Mouse (Mus musculus): Measurements from ENCODE around the gene Ceacam1.
"Not testable (repeated sequence)": the region's sequence is repeated elsewhere in the genome, so short reads cannot be mapped to it uniquely, and the experiment has no call there.

Ceacam1 gene

DNA sequence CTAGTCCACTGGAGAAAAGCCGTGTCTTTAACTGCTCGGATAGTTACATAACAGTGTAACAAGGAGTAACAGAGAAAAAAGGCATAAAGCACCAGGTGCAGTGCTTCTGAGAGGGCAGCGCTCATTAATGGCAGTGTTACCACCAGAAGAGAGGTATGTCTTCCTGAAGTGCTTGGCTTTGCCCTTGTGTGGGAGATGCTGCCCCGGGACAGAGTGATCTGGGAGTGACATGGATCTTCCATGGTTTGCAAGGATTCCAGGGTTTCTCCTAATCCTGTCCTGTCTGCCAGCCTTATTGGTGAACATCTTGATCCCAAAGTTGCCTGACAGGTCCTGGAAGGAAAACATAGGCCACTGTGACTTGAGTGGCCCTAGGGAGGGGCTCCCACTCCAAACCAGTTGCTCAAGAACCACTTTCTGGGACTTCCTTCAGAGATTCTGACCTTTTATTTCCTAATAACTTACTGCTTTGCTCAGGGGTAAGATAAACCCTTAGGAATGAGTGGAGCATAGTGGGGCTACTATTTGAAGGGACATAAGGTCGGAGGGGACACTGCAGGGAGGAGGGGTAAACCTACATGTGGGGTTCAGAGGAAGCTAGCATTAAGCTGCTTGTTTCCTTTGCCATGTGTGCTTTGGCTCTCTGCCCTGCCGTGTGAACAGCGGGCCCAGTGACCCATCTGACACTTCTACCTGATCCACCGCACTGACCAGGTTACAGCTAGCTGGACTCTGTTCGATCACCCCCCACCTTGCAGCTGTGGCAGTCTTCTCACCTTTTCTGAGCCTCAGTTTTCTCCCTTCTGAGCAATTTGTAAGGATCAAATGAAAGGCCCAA is 37.2 kb downstream of the Ceacam1 start:
- DNase-seq = no peak

DNA sequence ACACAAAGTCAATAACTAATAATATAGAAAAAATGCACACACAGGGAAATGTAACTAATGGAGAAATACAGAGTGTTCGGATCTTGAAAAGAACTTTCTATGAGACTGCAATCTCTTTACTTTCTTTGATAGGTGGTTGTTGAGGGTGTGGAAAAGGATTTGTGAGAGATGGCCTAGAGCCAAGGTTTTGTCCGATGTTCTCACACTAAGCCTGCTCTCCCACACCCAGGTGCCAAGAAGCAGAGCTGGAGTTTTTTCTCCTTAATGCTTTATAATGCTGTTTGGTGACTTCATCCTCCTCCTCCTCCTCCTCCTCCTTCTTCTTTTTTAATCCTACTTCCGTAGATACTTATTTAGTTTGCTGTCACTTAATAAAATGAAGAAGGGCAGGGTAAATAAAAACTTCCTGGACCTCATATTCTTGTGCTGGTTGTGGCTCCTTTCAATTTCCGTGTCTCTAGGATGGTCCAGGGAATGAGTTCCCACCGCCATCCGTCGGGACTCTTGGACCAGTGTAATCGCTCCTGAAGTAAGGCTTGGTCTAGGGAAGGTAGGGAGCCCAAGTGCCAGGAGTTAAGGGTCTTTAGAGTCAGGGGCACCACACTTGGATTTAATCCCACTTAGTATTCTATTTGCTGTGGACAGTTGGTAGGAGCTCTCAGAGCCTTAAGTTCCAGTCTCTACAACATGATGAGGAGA is 38.1 kb downstream of the Ceacam1 start:
- DNase-seq = no peak

DNA sequence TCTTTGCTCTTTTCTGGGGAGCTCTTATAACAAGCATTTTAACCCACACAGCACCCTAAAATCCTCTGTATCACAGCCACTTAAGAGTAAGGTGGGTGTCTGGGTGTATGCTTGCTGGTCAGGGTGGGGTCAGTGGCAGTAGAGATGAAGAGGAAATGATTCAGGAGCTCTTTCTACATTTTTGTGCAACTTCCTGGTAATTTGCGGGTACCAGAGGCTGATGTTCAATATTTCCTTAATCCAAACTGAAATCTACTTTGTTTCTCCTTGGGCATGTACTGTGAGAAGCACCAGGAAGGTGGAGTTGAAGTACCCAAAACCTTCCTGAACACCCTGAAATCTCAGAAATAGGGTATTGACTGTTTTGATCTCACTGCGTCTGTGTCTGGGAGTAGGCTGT is 40.7 kb downstream of the Ceacam1 start:
- DNase-seq = no peak

DNA sequence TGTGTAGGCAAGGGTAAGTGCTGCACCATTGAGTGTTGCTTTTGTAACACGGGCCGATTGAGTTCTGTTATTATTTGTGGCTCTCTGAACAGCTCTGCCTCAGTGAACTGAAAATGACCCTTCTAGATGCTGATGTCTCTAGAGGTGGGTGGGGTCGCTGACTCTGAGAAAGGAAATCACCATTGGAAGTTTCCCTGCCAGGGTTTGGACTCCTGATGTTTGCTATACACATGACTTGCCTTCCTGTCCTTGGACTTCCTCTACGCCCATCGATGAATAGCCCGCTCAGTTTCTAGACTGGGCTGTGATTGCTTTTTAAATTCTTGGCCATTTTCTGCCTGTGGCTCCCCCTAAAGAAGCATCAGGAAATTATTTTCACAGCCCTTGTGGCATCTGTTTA is 41.2 kb downstream of the Ceacam1 start:
- no peak for DNase-seq

DNA sequence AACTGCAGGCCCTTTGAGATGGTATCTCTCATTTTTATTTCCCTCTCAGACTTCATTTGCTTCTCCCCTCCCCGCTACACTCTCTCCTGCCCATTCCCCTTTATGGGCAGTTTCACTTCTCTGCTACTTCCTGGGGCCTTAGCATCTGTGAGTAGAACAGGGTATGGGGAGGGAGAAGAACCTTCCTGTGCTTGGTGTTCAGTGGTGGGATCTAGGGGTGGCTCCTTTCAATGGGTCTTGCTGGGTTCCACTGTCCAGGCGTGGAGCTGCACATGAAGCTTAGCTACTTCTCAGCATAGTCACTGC is 41.9 kb downstream of the Ceacam1 start:
- DNase-seq = no peak

DNA sequence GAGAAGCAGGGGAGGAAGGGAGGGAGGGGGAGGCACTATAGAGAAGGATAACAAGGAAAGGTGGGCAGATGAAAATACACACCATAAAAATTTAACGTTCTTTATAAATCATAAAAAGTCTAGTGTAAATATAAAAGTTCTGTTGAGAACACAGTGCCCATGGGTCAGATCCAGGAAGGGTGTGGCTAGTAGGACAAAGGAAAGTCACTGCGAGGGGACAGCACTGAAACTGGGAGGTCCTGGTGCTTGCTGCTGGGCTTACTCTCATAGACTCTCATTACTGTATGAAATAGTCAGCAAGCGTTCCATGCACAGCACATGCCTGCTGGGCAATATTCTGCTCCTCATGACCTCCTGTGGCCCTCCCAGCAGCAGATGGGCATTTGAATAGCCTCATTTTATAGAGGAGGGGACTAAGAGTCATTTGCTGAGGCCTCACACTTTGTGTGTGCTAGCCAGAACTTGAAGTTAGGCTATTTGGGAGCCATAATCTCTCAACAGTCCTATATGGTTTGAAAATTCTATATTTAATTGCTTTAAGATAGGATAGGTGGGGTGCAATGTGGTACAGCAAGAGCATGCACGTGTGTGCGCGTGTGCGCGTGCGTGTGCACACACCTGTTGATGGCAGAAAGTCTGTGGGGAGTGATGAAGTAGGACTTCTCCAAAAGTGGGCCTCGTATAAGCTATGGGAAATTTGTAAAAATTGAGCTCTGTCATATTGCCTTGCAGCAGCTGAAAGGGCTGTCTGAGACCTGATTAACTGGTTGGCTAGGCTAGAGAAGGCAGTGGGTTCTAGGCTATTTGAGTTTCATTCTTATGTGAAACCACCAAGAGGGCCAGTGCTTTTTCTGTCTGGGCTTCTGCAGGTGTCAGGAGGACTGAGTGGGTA is 42.5 kb downstream of the Ceacam1 start:
- DNase-seq = no peak

DNA sequence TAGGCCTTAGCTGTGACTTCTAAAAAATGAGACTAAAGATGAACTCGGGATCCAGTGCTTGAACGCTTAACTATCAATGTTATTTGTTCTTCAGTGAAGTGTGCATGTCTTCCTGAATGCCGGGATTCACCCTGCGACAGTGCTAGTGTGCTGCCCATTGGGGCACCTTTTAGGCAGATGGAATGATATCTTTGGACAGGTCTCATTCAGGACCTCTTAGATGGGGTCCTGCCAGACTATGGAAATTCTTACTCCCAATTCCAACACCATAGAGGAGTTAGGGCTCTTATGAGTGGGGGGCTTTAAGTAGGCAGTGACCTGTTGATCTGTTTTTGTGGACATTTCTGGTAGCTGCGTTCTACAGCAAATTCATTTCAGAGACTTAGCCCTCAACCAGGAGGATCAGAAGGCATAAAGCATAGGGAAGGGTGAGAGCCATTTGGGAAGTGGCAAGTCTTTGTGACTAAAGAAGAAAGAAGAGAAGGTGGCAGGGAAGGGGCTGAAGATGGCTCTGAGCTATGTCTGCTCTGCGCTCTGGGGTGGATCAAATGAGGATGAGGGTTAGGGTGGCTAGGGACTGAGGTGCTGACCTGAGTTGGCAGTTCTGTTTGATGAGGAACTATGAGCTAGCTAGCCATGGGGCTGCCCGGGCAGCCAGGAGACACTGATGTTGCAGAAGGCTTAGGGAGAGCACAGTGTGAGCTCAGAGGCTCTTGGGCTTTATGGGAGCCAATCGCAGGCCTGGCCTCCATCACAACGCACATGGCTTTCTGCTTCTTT is 43.4 kb downstream of the Ceacam1 start:
- DNase-seq = no peak

DNA sequence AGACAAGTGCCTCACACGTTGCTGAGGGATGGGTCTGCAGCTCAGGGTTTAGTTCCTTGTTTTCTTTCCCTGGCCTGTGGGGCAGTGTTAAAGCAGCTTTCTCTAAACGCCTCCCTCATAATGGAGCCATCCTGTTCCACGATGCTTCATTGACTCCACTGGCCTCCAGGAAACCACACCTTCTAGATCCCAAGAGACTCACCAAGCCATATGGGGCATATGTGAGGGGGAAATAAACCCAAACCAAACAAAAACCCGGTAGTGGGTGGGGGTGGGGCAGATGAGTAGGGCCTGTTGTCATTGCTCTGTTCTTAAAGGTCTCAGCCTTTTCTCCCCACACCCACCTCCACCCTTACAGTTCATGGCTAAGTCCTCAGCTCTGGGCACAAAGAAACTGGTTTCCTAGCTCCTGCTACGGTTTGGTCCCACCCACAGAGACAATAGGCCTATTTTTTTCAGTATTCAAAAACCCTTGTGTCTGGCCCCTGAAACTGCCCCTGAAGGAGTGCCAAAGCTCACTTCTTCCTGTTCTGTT is 44.3 kb downstream of the Ceacam1 start:
- DNase-seq = no peak

DNA sequence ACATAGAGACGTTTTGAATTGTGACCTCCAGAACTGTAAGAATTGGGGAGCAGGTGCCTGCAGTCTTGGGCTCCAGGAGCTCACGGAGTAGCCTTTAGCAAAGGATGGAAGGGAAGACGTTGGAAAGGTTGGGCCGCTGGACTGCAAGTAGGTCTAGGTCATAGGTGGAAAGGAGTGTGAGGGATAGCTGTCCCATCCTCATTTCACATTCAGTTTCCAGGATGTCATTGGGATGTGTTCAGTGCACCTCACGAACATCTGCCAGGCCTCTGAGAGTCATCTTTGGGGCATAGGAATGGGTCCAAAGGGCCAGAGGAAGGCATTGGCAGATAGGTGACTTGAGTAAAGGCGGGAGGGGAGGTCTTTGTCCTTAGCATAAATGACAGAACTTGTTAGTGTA is 45.0 kb downstream of the Ceacam1 start:
- DNase-seq = no peak

DNA sequence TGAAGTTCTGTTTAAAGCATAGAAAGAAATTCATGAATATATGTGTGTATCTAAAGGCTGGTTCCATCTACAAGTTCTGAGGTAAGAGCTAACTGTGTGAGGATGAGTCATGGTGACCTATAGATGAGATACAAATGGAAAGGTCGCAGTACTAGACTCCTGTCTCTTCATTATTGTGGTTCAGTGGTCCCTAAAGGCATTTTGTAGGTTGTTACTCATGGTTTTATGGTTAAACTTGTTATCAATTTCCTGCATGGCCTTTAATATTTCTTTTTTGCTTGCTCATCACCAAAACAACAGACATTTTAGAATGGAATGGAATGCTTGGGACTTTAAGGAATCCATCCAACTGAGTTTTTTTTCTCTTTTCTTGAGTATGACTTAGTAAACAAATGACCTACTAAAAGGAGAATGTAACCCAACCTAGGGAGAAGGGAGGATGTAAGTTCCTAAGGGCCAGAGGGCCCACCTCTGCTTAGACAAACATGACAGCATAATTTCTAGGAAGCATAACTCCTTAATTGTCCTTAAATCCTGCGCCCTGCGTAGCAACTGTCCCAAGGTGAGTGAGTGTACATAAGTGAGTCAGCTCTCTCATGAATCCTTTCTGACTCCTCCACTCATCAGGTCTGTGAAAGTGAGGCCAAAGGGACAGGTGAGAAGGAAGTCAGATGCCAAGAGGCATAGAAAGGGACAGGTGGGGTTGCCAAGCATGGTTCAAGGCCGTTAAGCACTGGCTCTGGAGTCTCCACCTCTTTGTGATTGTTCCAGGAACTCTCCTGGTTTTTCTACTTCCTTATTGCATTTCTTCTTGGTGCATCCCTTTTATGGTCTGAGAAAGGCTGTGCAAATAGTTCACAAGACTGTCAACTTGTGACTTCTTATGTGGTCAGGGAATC is 47.3 kb downstream of the Ceacam1 start:
- DNase-seq = no peak

DNA sequence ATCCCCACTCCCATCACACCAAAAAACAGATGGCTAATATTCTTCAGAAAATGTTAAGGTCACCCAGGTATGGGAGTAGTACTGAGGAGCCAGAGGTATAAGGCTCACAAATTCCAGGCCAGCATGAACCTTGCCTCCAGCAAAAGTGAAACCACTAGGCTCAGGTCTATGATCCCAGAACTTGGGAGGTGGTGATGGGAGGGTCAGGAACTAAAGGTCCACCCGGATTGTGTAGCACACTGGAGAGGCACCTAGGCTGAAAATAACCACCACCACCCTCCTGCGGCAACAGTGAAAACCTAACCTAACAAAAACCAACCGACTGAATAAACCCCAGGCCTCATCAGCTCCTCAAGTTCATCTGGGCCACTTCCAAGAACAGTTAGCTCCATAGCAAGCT is 49.1 kb downstream of the Ceacam1 start:
- DNase-seq = no peak

DNA sequence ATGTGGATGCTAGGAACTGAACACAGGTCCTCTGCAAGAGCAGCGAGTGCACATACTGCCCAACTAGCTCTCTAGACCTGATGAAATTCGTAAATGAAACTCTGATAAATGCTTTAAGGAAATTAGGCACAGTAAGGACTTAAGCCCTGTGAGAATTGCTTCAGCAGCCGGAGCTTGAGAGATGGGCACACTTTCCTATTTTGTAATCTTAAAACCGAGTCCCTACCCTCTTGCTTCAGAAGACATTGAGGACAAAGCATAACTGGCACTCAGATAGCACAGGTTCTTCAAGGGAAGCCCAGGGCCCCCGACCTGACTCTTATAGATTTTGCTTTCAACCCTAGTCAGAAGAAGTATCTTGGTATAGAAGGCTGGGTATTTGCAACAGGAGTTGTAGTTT is 50.3 kb downstream of the Ceacam1 start:
- DNase-seq = no peak

DNA sequence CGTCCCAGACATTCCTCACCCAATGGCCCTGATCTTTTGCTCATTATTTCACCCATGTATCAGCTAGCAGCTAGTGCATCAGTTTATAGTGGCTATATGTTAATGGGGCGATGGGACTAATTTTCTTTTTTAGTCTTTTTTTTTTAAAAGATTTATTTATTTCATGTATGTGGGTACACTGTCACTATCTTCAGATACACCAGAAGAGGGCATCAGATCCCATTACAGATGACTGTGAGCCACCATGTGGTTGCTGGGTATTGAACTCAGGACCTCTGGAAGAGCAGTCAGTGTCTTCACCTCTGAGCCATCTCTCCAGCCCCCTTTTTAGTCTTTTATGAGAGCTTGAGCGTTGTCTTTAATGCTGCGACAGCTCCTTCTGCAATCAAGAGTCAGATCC is 51.0 kb downstream of the Ceacam1 start:
- DNase-seq = not testable (repeated sequence)

DNA sequence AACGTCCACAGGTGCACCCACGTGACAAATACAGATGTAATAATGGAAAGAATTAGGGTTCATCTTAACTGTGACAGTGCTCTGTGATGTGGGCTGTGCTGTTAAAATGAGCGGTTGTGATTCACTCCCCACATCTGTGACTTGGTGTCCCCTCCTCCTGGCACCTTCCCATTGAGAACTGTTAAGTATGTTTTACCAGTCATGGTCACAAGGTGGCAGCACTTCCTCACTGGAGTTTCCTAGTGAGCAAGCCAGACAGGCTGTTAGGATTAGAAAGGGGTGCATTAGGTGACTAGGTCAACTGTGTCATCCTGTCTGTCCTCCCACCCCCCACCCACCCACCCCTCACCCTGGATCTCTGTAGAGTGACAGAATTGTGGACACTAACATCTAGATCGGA is 53.0 kb downstream of the Ceacam1 start:
- DNase-seq = peak; percentile 58 to 69

DNA sequence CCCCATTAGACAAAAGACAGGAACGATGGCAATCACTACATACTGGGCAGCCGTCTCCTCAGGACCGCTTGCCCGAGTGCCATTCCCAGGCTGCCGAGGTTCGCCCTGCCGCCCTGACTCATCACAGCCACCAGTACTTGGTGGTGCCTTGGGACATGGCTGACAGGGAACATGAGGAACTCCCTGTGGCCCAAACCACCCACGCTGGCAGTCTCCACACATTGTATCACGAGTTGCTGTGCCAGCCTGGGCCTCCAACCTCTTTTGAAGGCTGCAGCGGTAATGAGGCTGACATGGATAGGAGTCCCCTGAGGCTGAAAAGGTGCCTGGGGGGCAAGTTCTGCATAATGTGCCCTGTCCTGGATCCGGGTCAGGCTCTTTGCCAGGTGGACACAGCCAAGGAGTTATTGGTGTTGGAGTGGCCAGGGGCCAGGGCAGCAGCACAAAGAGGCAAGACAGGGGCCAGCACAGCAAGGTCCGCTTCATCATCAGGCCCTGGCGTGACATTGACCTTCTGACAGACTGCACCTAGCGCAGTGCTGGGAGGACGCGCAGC is 55.0 kb downstream of the Ceacam1 start:
- DNase-seq = no peak

DNA sequence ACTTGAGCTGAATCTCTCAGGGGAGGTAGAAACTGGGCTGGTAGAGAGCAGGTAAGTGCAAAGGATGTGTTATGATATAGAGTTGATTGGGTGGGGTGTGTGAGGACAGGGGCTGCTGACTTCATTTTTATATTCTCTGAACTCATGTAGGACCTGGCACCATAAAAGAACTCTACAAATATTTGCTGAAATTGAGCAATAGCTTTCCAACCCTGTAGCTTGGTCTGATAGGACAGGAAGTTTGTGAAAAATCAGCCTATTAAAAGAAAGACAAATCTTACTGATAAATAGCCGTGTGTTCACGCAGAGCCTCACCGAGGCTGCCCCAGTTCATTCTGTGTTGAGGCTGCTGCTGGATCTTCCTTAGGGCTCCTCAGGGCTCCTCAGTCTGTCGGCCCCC is 57.5 kb downstream of the Ceacam1 start:
- DNase-seq = no peak

DNA sequence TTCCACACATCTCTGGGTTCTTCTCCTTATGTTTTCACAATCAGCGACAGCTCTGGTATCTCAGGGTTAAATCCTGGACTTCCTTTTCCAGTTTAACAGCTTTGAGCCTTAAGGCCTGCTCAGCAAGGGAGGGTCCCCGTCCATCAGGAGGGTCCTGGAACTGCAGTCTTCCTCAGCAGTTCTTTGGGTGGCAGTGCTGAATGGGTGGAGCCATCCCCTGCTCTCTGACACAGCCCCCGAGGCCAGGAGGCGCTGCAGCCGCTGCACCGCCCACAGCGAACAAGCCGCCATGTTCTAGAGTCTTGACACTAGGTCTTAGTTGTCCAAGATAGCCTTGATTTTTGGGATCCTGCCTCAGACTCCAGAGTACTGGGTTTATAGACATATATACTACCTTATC is 57.9 kb downstream of the Ceacam1 start:
- no peak for DNase-seq

DNA sequence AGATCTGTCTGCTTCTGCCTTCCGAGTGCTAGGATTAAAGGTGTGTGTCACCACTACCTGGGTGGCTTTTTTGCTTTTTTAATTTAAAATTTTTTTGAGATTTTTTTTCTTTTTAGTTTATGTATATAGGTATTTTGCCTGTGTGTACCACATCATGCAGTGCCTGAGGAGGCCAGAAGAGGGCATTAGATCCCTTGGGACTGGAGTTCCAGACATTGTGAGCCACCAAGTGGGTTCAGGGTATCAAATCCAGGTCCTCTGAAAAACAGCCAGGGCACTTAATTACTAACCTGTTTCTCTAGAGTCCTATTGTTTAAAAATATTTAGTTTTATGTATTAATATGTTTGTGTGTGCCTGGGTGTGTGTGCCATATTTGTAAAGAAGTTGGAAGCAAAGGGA is 59.8 kb downstream of the Ceacam1 start:
- peak; percentile 39 to 45 for DNase-seq

DNA sequence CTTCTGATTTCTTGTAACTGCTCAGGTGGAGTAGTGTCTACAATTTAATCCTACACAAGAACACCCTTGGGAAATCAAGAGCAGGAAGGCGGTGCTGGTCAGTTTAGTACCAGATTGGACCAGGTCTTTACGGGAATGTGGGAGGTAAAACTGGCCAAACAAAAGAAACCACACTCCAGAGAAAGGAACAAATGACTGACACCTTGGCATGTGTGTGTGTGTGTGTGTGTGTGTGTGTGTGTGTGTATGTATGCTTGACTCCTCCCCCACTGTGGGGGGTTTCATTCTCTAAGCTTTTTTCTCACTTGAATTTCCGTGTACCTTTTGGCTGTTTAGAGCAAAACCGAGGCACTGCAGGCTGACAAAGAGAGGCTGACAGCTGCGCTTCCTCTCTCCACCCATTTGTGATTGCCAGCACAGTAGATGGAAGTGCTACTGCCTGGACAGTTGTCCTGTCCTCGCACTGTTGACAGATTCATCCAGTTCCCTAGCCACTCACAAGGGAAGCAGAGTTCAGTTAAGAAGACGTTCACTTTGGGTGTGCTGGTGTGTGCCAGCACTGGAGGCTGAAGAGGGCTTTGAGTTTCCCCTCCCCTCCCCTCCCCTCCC is 64.5 kb downstream of the Ceacam1 start, which contains the start of gene Cxcl17:
Gene Cxcl17 (minus strand): TSS at position 54 of the 609 bp plus-strand sequence.
- no peak for DNase-seq

DNA sequence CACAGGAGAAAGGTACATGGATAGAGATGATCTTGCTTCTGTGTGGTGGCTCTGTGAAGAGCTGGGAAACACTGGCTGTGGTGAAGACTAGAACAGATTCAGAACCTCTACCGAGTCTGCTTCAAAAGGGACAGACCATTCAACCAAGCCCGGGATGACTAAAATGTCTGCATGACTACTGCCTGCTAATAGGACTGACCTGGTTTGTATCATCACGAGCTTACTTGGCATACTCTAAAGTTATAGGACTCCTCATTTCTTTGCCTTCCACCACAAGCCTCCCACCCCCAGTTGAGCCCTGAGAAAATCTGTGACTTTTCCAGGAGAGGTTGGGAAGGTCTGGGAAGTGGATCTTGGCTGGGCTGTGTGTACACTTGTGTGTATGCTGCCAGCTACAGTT is 65.5 kb downstream of the Ceacam1 start:
- no peak for DNase-seq

Data from thymus, postnatal 36 days (tissue).